Mouse (Mus musculus): ENCODE data around the gene Dlgap1. TPM values are rescaled to one million over a fixed set of nuclear protein-coding genes. Genes with fewer than 3 reads are reported as not detected.

Dlgap1 gene
- total RNA-seq, 2 experiments from 2014 or later: not detected

- no peak for ATAC-seq (replicated peaks; ENCODE audit: low FRiP score, poor library complexity, severe bottlenecking)
These were observed 364.6 kb downstream of the Dlgap1 start for GRCm38 (mm10) chr17:70333440-70333839.

- ATAC-seq (replicated peaks; ENCODE audit: low FRiP score, poor library complexity, severe bottlenecking): no peak
These were observed 365.3 kb downstream of the Dlgap1 start for GRCm38 (mm10) chr17:70334171-70334570.

- ATAC-seq (replicated peaks; ENCODE audit: low FRiP score, poor library complexity, severe bottlenecking): no peak
These were observed 370.9 kb downstream of the Dlgap1 start for GRCm38 (mm10) chr17:70339821-70340220.

- no peak for ATAC-seq (replicated peaks; ENCODE audit: low FRiP score, poor library complexity, severe bottlenecking)
These were observed 372.4 kb downstream of the Dlgap1 start for GRCm38 (mm10) chr17:70341230-70341629.

GRCm38 (mm10) chr17:70341920-70342319, 373.0 kb downstream of the Dlgap1 start:
- no peak for ATAC-seq (replicated peaks; ENCODE audit: low FRiP score, poor library complexity, severe bottlenecking)

- no peak for ATAC-seq (replicated peaks; ENCODE audit: low FRiP score, poor library complexity, severe bottlenecking)
These were observed 378.5 kb downstream of the Dlgap1 start for GRCm38 (mm10) chr17:70347403-70347802.

- ATAC-seq (replicated peaks; ENCODE audit: low FRiP score, poor library complexity, severe bottlenecking): no peak
These were observed 394.7 kb downstream of the Dlgap1 start for GRCm38 (mm10) chr17:70363561-70363960.

- no peak for ATAC-seq (replicated peaks; ENCODE audit: low FRiP score, poor library complexity, severe bottlenecking)
These were observed 395.1 kb downstream of the Dlgap1 start for GRCm38 (mm10) chr17:70363971-70364370.

GRCm38 (mm10) chr17:70369124-70369523, 400.3 kb downstream of the Dlgap1 start:
- ATAC-seq (replicated peaks; ENCODE audit: low FRiP score, poor library complexity, severe bottlenecking): no peak

- no peak for ATAC-seq (replicated peaks; ENCODE audit: low FRiP score, poor library complexity, severe bottlenecking)
These were observed 408.1 kb downstream of the Dlgap1 start for GRCm38 (mm10) chr17:70377020-70377419.

- ATAC-seq (replicated peaks; ENCODE audit: low FRiP score, poor library complexity, severe bottlenecking): no peak
These were observed 419.6 kb downstream of the Dlgap1 start for GRCm38 (mm10) chr17:70388447-70388846.

GRCm38 (mm10) chr17:70397220-70397619, 428.3 kb downstream of the Dlgap1 start:
- ATAC-seq (replicated peaks; ENCODE audit: low FRiP score, poor library complexity, severe bottlenecking): no peak

- no peak for ATAC-seq (replicated peaks; ENCODE audit: low FRiP score, poor library complexity, severe bottlenecking)
These were observed 428.8 kb downstream of the Dlgap1 start for GRCm38 (mm10) chr17:70397708-70398107.

GRCm38 (mm10) chr17:70401909-70402308, 433.0 kb downstream of the Dlgap1 start:
- ATAC-seq (replicated peaks; ENCODE audit: low FRiP score, poor library complexity, severe bottlenecking): no peak

- ATAC-seq (replicated peaks; ENCODE audit: low FRiP score, poor library complexity, severe bottlenecking): no peak
These were observed 434.9 kb downstream of the Dlgap1 start for GRCm38 (mm10) chr17:70403750-70404149.

GRCm38 (mm10) chr17:70414202-70414601, 445.3 kb downstream of the Dlgap1 start:
- ATAC-seq (replicated peaks; ENCODE audit: low FRiP score, poor library complexity, severe bottlenecking): no peak

GRCm38 (mm10) chr17:70427866-70428265, 459.0 kb downstream of the Dlgap1 start:
- no peak for ATAC-seq (replicated peaks; ENCODE audit: low FRiP score, poor library complexity, severe bottlenecking)

- no peak for ATAC-seq (replicated peaks; ENCODE audit: low FRiP score, poor library complexity, severe bottlenecking)
These were observed 461.0 kb downstream of the Dlgap1 start for GRCm38 (mm10) chr17:70429746-70430451.

GRCm38 (mm10) chr17:70430452-70430787, 461.5 kb downstream of the Dlgap1 start:
- no peak for ATAC-seq (replicated peaks; ENCODE audit: low FRiP score, poor library complexity, severe bottlenecking)

- ATAC-seq (replicated peaks; ENCODE audit: low FRiP score, poor library complexity, severe bottlenecking): no peak
These were observed 464.0 kb downstream of the Dlgap1 start for GRCm38 (mm10) chr17:70432834-70433233.

GRCm38 (mm10) chr17:70434549-70434948, 465.7 kb downstream of the Dlgap1 start:
- no peak for ATAC-seq (replicated peaks; ENCODE audit: low FRiP score, poor library complexity, severe bottlenecking)

GRCm38 (mm10) chr17:70435612-70436011, 466.7 kb downstream of the Dlgap1 start:
- ATAC-seq (replicated peaks; ENCODE audit: low FRiP score, poor library complexity, severe bottlenecking): no peak

Data from erythroid progenitor cell, adult 5-6 weeks (primary cell).